Mouse (Mus musculus): ENCODE results near the gene Pik3c2g. TPM values are rescaled to one million over a fixed set of nuclear protein-coding genes. Genes with fewer than 3 reads are reported as not detected.

Gene Pik3c2g
- polyA plus RNA-seq, 1 experiment from 2014 or later = 0.25 TPM

- H3K27ac ChIP-seq (ENCODE audit: low read length) = no peak overlapping the region
- H3K4me2 ChIP-seq (ENCODE audit: low read length) = no peak overlapping the region
- no peak overlapping the region for H3K4me3 ChIP-seq (ENCODE audit: low read depth, low read length)
- no peak for ATAC-seq
- no peaks in the 10 kb centered on the region for H3K36me3 ChIP-seq (ENCODE audit: control insufficient read depth, insufficient read depth, low read length)
- 72% methylated on average over 4 of the region's 4 CpGs for WGBS
- no peak overlapping the region for H3K9ac ChIP-seq (ENCODE audit: low read depth, low read length)
- H3K9me3 ChIP-seq (replicated peaks; ENCODE audit: control insufficient read depth, low read length, poor library complexity, severe bottlenecking) = no peaks in the 10 kb centered on the region
- H3K27me3 ChIP-seq (ENCODE audit: control insufficient read depth, insufficient read depth, low read depth, low read length) = no peaks in the 10 kb centered on the region
- H3K4me1 ChIP-seq (ENCODE audit: control insufficient read depth, insufficient read depth, low read length) = no peaks in the 10 kb centered on the region
Observed at GRCm38 (mm10) chr6:139789479-139789878, 202.5 kb downstream of the Pik3c2g start.

- 63% methylated on average over 8 of the region's 8 CpGs for WGBS
- H3K27ac ChIP-seq (ENCODE audit: low read length) = no peak overlapping the region
- no peak for ATAC-seq
- H3K9me3 ChIP-seq (replicated peaks; ENCODE audit: control insufficient read depth, low read length, poor library complexity, severe bottlenecking) = no peaks in the 10 kb centered on the region; the same call in 1 of the 2 replicates
- H3K36me3 ChIP-seq (ENCODE audit: control insufficient read depth, insufficient read depth, low read length) = no peaks in the 10 kb centered on the region
- peaks cover 4% of the 10 kb centered on the region; the same call in 1 of the 2 replicates for H3K4me1 ChIP-seq (ENCODE audit: control insufficient read depth, insufficient read depth, low read length)
- no peak overlapping the region for H3K4me3 ChIP-seq (ENCODE audit: low read depth, low read length)
- H3K27me3 ChIP-seq (ENCODE audit: control insufficient read depth, insufficient read depth, low read depth, low read length) = no peaks in the 10 kb centered on the region
- H3K4me2 ChIP-seq (ENCODE audit: low read length) = no peak overlapping the region
- H3K9ac ChIP-seq (ENCODE audit: low read depth, low read length) = no peak overlapping the region
Observed at GRCm38 (mm10) chr6:139799541-139800226, 212.7 kb downstream of the Pik3c2g start.

- Histone ChIP-seq H3K36me3 (ENCODE audit: control insufficient read depth, insufficient read depth, low read length) (no peaks in the 10 kb centered on the region), H3K9me3 (replicated peaks; ENCODE audit: control insufficient read depth, low read length, poor library complexity, severe bottlenecking) (no peaks in the 10 kb centered on the region), H3K4me1 (ENCODE audit: control insufficient read depth, insufficient read depth, low read length) (no peaks in the 10 kb centered on the region), H3K4me3 (ENCODE audit: low read depth, low read length) (no peak overlapping the region), H3K27me3 (ENCODE audit: control insufficient read depth, insufficient read depth, low read depth, low read length) (no peaks in the 10 kb centered on the region), H3K27ac (ENCODE audit: low read length) (no peak overlapping the region), H3K9ac (ENCODE audit: low read depth, low read length) (no peak overlapping the region), H3K4me2 (ENCODE audit: low read length) (no peak overlapping the region)
- no peak for ATAC-seq
- WGBS = 78% methylated on average over 8 of the region's 8 CpGs
Observed at GRCm38 (mm10) chr6:139821916-139822315, 234.9 kb downstream of the Pik3c2g start.

GRCm38 (mm10) chr6:139838239-139838638 is 251.2 kb downstream of the Pik3c2g start:
- no peak for ATAC-seq
- Histone ChIP-seq H3K27me3 (ENCODE audit: control insufficient read depth, insufficient read depth, low read depth, low read length) (no peaks in the 10 kb centered on the region), H3K9ac (ENCODE audit: low read depth, low read length) (no peak overlapping the region), H3K4me1 (ENCODE audit: control insufficient read depth, insufficient read depth, low read length) (no peaks in the 10 kb centered on the region), H3K9me3 (replicated peaks; ENCODE audit: control insufficient read depth, low read length, poor library complexity, severe bottlenecking) (no peaks in the 10 kb centered on the region), H3K27ac (ENCODE audit: low read length) (no peak overlapping the region), H3K36me3 (ENCODE audit: control insufficient read depth, insufficient read depth, low read length) (no peaks in the 10 kb centered on the region), H3K4me3 (ENCODE audit: low read depth, low read length) (no peak overlapping the region), H3K4me2 (ENCODE audit: low read length) (no peak overlapping the region)
- 87% methylated on average over 6 of the region's 6 CpGs for WGBS

- Histone ChIP-seq H3K9ac (ENCODE audit: low read depth, low read length) (no peak overlapping the region), H3K27me3 (ENCODE audit: control insufficient read depth, insufficient read depth, low read depth, low read length) (no peaks in the 10 kb centered on the region), H3K4me1 (ENCODE audit: control insufficient read depth, insufficient read depth, low read length) (no peaks in the 10 kb centered on the region), H3K4me3 (ENCODE audit: low read depth, low read length) (no peak overlapping the region), H3K9me3 (replicated peaks; ENCODE audit: control insufficient read depth, low read length, poor library complexity, severe bottlenecking) (no peaks in the 10 kb centered on the region), H3K36me3 (ENCODE audit: control insufficient read depth, insufficient read depth, low read length) (no peaks in the 10 kb centered on the region), H3K27ac (ENCODE audit: low read length) (no peak overlapping the region), H3K4me2 (ENCODE audit: low read length) (no peak overlapping the region)
- 87% methylated on average over 3 of the region's 3 CpGs for WGBS
- ATAC-seq = no peak
Observed at GRCm38 (mm10) chr6:139838713-139839112, 251.7 kb downstream of the Pik3c2g start.

- Histone ChIP-seq H3K4me3 (ENCODE audit: low read depth, low read length) (no peak overlapping the region), H3K4me2 (ENCODE audit: low read length) (no peak overlapping the region), H3K9me3 (replicated peaks; ENCODE audit: control insufficient read depth, low read length, poor library complexity, severe bottlenecking) (no peaks in the 10 kb centered on the region), H3K27ac (ENCODE audit: low read length) (no peak overlapping the region), H3K4me1 (ENCODE audit: control insufficient read depth, insufficient read depth, low read length) (no peaks in the 10 kb centered on the region), H3K27me3 (ENCODE audit: control insufficient read depth, insufficient read depth, low read depth, low read length) (no peaks in the 10 kb centered on the region), H3K9ac (ENCODE audit: low read depth, low read length) (no peak overlapping the region), H3K36me3 (ENCODE audit: control insufficient read depth, insufficient read depth, low read length) (no peaks in the 10 kb centered on the region)
- 71% methylated on average over 7 of the region's 7 CpGs for WGBS
- ATAC-seq = no peak
Observed at GRCm38 (mm10) chr6:139839907-139840306, 252.9 kb downstream of the Pik3c2g start.

GRCm38 (mm10) chr6:139841272-139841671 is 254.3 kb downstream of the Pik3c2g start:
- no peak for ATAC-seq
- no peaks in the 10 kb centered on the region for H3K9me3 ChIP-seq (replicated peaks; ENCODE audit: control insufficient read depth, low read length, poor library complexity, severe bottlenecking)
- H3K27ac ChIP-seq (ENCODE audit: low read length) = no peak overlapping the region
- H3K27me3 ChIP-seq (ENCODE audit: control insufficient read depth, insufficient read depth, low read depth, low read length) = no peaks in the 10 kb centered on the region
- no peaks in the 10 kb centered on the region for H3K4me1 ChIP-seq (ENCODE audit: control insufficient read depth, insufficient read depth, low read length)
- H3K36me3 ChIP-seq (ENCODE audit: control insufficient read depth, insufficient read depth, low read length) = no peaks in the 10 kb centered on the region
- H3K4me3 ChIP-seq (ENCODE audit: low read depth, low read length) = no peak overlapping the region
- H3K9ac ChIP-seq (ENCODE audit: low read depth, low read length) = no peak overlapping the region
- no peak overlapping the region for H3K4me2 ChIP-seq (ENCODE audit: low read length)
- WGBS = 95% methylated on average over 8 of the region's 8 CpGs

- WGBS = 81% methylated on average over 1 of the region's 1 CpGs
- no peak overlapping the region for H3K27ac ChIP-seq (ENCODE audit: low read length)
- no peak overlapping the region for H3K4me3 ChIP-seq (ENCODE audit: low read depth, low read length)
- no peak overlapping the region for H3K9ac ChIP-seq (ENCODE audit: low read depth, low read length)
- H3K27me3 ChIP-seq (ENCODE audit: control insufficient read depth, insufficient read depth, low read depth, low read length) = no peaks in the 10 kb centered on the region
- no peaks in the 10 kb centered on the region for H3K36me3 ChIP-seq (ENCODE audit: control insufficient read depth, insufficient read depth, low read length)
- H3K9me3 ChIP-seq (replicated peaks; ENCODE audit: control insufficient read depth, low read length, poor library complexity, severe bottlenecking) = no peaks in the 10 kb centered on the region
- no peak for ATAC-seq
- no peak overlapping the region for H3K4me2 ChIP-seq (ENCODE audit: low read length)
- no peaks in the 10 kb centered on the region for H3K4me1 ChIP-seq (ENCODE audit: control insufficient read depth, insufficient read depth, low read length)
Observed at GRCm38 (mm10) chr6:139842626-139843025, 255.6 kb downstream of the Pik3c2g start.

- H3K4me2 ChIP-seq (ENCODE audit: low read length) = no peak overlapping the region
- H3K36me3 ChIP-seq (ENCODE audit: control insufficient read depth, insufficient read depth, low read length) = no peaks in the 10 kb centered on the region
- H3K4me3 ChIP-seq (ENCODE audit: low read depth, low read length) = no peak overlapping the region
- no peak for ATAC-seq
- no peaks in the 10 kb centered on the region for H3K9me3 ChIP-seq (replicated peaks; ENCODE audit: control insufficient read depth, low read length, poor library complexity, severe bottlenecking)
- no peaks in the 10 kb centered on the region for H3K4me1 ChIP-seq (ENCODE audit: control insufficient read depth, insufficient read depth, low read length)
- no peaks in the 10 kb centered on the region for H3K27me3 ChIP-seq (ENCODE audit: control insufficient read depth, insufficient read depth, low read depth, low read length)
- H3K27ac ChIP-seq (ENCODE audit: low read length) = no peak overlapping the region
- no peak overlapping the region for H3K9ac ChIP-seq (ENCODE audit: low read depth, low read length)
- WGBS = 64% methylated on average over 4 of the region's 4 CpGs
Observed at GRCm38 (mm10) chr6:139843531-139843930, 256.5 kb downstream of the Pik3c2g start.

Measured in midbrain, embryonic 16.5 days (tissue).